Mouse (Mus musculus) megakaryocyte, embryonic 14.5 days (primary cell): ENCODE measurements at regions not wholly inside any gene's neighbourhood (a gene's known extent, or its start where the extent isn't known, plus 50 kb on each side); places are given as distances from the start of the nearest gene placed in this dataset.

Experiments used
- H3K27me3 ChIP-seq: replicated peaks from 2 replicates; pipeline ENCODE3; 2012; ENCODE audit warnings: inconsistent platforms
- H3K36me3 ChIP-seq: replicated peaks from 2 replicates; pipeline ENCODE3; 2012; ENCODE audit warnings: low read length, inconsistent platforms, mixed read lengths
- H3K4me1 ChIP-seq: 2 replicates; pipeline ENCODE4 v1.6.1; 2012; ENCODE audit warnings: inconsistent platforms
- H3K4me3 ChIP-seq: replicated peaks from 2 replicates; pipeline ENCODE3; 2012; ENCODE audit warnings: moderate library complexity, mild to moderate bottlenecking, inconsistent platforms
- H3K9me3 ChIP-seq: 2 replicates; pipeline ENCODE4 v1.6.1; 2012; ENCODE audit warnings: inconsistent platforms
- FLI1 ChIP-seq: IDR thresholded peaks from 2 replicates; pipeline ENCODE4 v1.6.1; 2012; ENCODE audit warnings: low read length, inconsistent platforms, mixed read lengths
- GATA1 ChIP-seq: IDR thresholded peaks from 3 replicates; pipeline ENCODE4 v1.6.1; 2012; ENCODE audit warnings: mixed read lengths, low read length, inconsistent platforms, borderline replicate concordance

DNA sequence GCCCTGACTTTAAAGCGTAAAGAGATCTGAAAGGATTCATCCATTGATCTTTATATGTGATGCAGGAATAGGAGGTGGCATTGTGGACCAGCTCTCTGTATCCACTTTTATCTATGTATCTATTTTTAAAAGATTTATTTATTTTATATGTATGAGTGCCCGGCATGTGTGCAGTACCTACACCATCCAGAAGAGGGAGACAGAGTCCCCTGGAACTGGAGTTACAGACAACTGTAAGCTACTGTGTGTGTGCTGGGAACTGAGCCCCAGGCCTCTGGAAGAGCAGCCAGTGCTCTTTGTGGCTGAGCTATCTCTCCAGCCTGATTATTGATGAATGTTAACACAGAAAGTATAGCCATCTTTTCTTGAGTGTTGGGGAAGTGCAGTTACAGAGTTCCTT lies 433.9 kb upstream of the Zfp507 start:
- TF ChIP-seq FLI1 (no peak), GATA1 (no peak)
- Histone ChIP-seq H3K9me3 (peaks cover 71% of the 10 kb centered on the region), H3K4me1 (no peaks in the 10 kb centered on the region), H3K27me3 (no peaks in the 10 kb centered on the region), H3K4me3 (no peak overlapping the region), H3K36me3 (no peaks in the 10 kb centered on the region)

DNA sequence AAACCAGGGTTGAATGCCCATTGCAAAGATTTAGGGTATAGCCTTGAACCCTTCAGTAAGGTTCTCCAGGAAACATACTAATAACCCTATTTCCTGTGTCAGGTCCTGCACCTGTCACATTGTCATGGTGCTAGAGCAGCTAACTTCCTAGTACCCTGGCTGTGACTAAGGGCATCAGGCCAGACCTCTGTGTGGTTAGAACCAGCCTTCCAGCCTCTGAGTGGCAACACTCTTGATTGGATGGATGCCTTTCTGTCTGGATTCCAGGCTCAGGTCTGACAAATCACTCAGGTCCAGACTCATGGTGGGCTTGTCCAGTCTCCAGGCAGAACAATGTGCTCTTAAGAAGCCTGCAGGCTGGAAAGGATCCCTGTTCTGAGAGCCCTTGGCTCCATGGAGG lies 426.2 kb upstream of the Zfp507 start:
- Histone ChIP-seq H3K9me3 (peaks cover 71% of the 10 kb centered on the region), H3K4me3 (no peak overlapping the region)

DNA sequence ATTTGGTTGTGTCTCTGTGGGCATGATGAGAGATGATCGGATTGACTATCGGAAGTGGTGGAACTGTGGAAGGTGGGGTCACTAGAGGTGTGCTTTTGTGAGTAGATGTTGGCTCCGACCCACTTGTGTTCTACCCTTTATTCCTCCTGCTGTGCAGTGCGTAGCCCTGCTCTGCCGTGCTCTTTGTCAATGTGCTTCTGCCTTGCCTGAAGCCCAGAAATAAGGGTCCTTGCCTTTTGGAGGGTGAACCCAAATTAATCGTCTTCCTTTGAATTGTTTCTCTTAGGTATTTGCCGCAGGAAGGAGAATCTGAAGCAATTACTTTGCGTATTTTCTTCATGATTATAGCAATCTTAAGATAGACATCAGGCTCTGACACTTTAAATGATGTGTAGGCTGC lies 421.6 kb upstream of the Zfp507 start:
- Histone ChIP-seq H3K4me3 (no peak overlapping the region), H3K4me1 (no peaks in the 10 kb centered on the region), H3K27me3 (no peaks in the 10 kb centered on the region), H3K9me3 (peaks cover 36% of the 10 kb centered on the region), H3K36me3 (no peaks in the 10 kb centered on the region)
- no peak for TF ChIP-seq GATA1
- no peak for TF ChIP-seq FLI1

More for the DNA sequence above, 426.2 kb upstream of the Zfp507 start:
- TF ChIP-seq GATA1 = no peak
- no peak for TF ChIP-seq FLI1
- Histone ChIP-seq H3K27me3 (no peaks in the 10 kb centered on the region), H3K36me3 (no peaks in the 10 kb centered on the region), H3K4me1 (no peaks in the 10 kb centered on the region)

DNA sequence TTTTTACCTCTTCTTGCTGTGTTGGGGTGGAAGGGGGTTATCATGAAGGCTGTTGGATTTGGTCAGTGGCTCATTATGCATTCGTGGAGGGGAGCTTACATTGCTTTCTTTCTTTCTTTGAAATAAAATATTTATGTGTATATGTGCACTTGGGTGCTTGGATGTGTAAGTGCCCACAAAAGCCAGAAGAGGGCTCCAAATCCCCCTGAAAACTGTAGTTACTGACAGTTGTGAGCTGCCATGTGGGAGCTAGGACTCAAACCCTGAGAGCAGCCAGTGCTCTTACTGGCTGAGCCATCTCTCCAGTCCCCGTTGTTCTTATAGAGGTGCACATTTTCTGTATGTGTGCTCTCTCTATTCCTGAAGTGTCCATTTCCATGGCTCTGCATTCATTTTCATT lies 415.6 kb upstream of the Zfp507 start:
- Histone ChIP-seq H3K27me3 (no peaks in the 10 kb centered on the region), H3K36me3 (no peaks in the 10 kb centered on the region), H3K4me1 (no peaks in the 10 kb centered on the region), H3K9me3 (peaks cover 6% of the 10 kb centered on the region; the same call in 1 of the 2 replicates), H3K4me3 (no peak overlapping the region)
- TF ChIP-seq FLI1 (no peak), GATA1 (no peak)

DNA sequence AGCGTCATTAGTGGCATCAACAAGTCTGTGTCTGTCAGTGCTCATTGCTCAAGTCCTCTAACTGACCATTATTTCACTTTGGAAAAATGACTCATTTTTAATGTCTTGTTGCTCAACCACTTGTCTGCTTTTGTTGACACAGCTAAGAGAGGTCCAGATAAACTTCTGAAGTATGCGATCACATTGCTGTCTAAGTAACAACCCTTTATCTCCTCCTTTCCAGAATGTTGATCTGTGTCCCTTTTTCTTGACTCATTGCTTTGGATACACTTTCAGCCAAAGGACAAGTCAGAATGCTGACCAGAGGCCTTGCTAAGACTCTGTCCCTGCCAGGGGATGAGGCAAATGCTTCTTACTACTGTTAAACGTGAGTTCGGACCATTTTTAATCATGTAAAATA lies 407.2 kb upstream of the Zfp507 start:
- TF ChIP-seq GATA1 (no peak), FLI1 (no peak)
- H3K9me3 ChIP-seq = peaks cover 23% of the 10 kb centered on the region

DNA sequence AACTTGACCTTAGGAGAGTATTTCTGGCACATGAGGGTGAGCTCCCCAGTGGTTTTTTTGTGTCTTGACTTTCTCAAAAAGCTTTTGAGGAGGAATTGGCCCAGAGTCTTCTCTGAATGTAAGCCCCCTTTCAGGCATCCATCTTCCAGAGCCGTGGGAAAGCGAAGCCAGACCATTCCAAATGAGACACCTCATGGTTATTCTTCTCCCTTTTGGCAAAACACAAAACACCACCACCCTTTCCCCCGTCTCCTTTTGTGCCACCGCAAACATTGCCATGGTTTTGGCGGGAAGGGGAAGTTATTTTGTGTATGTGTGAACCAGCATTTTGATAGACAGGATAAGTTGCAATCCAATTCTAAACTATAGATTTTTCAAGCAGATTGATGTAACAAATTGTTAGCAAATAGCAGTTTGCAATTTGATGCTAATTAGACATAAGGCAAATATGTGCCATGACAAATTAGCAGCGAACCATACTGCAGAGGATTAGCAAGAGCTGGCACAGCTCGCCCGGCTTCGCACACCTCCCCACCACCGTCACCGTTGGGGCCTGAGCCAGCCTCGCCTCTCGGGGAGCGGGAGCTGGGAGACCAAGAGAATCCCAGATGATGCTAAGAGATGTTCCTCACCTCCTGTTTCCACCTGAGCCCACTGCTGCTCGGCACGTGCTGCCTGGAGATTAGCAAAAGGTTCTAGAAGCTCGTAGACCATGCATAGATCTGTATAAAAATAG lies 404.9 kb upstream of the Zfp507 start:
- Histone ChIP-seq H3K27me3 (no peaks in the 10 kb centered on the region), H3K9me3 (peaks cover 26% of the 10 kb centered on the region), H3K36me3 (no peaks in the 10 kb centered on the region), H3K4me1 (no peaks in the 10 kb centered on the region), H3K4me3 (no peak overlapping the region)
- no peak for TF ChIP-seq GATA1
- TF ChIP-seq FLI1 = no peak

More for the DNA sequence above, 407.2 kb upstream of the Zfp507 start:
- H3K36me3 ChIP-seq = no peaks in the 10 kb centered on the region
- no peaks in the 10 kb centered on the region for H3K27me3 ChIP-seq
- H3K4me3 ChIP-seq = no peak overlapping the region
- H3K4me1 ChIP-seq = no peaks in the 10 kb centered on the region

DNA sequence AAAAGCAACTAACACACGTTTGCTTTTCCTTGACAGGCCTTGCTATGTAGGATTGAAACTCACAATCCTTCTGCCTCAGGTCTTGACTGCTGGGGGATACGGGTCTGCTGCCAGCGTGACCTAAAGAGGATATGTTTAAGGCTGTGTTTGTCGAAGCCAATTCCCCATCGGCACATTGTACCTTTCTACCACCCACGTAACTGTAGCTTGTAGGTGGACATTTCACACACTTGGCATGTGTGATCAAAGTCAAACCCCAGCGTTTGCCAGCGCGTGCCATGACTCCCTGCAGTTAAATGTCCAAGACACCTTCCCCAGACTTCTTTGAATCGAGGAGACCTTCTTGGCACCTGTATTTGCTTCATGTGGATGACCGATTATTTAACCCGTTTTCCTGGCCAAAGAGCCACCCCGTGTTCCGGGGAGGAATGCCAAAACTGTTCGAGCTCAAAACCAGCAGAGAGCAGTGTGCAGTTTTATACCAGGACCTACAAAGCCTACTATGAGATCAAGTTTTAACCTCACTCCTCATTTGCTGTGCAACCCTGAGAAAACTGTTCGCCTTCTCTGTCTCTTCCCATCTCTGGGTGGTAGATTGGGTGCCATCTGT lies 395.4 kb upstream of the Zfp507 start:
- TF ChIP-seq GATA1 (no peak), FLI1 (no peak)
- H3K4me1 ChIP-seq = no peaks in the 10 kb centered on the region
- no peak overlapping the region for H3K4me3 ChIP-seq
- H3K27me3 ChIP-seq = no peaks in the 10 kb centered on the region
- H3K9me3 ChIP-seq = peaks cover 46% of the 10 kb centered on the region
- no peaks in the 10 kb centered on the region for H3K36me3 ChIP-seq

DNA sequence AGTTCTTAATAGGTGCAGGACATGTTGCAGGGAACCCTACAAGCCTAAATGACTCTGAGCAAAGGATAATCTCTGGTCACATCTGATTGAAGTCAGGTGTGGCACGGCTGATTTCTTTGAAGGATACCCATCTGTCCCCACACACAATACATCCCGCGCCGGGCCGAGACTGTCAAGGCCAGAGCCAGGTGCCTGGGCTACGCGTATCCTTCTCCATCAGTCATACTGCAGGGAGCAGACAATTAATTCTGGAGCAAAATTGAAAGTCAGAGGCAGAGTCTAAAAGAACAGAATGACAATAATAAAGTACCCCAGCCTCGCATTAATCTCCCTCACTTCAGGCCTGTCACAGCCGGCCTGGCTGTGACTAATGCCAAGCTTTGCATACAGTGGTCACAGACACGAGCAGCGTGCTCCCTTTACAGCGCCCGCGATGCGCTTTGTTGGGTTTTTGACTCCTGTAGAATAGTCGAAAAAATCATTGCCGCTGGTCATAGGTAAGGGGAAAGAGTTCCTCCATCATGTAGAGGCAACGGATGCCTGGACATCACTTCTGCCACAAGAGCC lies 393.4 kb upstream of the Zfp507 start:
- no peaks in the 10 kb centered on the region for H3K4me1 ChIP-seq
- no peaks in the 10 kb centered on the region for H3K27me3 ChIP-seq
- H3K36me3 ChIP-seq = no peaks in the 10 kb centered on the region
- H3K4me3 ChIP-seq = no peak overlapping the region
- peaks cover 50% of the 10 kb centered on the region for H3K9me3 ChIP-seq
- TF ChIP-seq GATA1 (no peak), FLI1 (no peak)

DNA sequence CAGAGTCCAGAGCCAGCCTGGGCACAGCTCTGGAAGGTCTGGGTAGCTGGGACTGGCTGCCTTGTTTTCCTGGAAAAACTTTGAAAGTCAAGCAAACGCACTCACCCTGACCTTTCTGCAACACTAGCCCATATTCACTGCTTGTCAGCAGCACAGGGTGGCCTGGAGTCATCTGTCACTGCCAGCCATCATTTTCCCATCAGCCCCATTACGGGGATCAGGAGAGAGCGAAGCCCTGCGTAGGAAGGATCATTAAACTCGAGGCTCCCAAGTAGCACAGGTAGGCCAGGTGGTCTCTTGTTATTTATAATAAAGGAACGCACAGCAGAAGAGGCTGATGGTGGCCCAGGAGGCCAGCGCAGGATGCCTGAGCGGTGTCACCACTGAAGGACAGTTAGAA lies 389.8 kb upstream of the Zfp507 start:
- no peaks in the 10 kb centered on the region for H3K27me3 ChIP-seq
- TF ChIP-seq GATA1 (no peak), FLI1 (no peak)
- no peak overlapping the region for H3K4me3 ChIP-seq
- H3K4me1 ChIP-seq = no peaks in the 10 kb centered on the region
- H3K9me3 ChIP-seq = peaks cover 32% of the 10 kb centered on the region
- no peaks in the 10 kb centered on the region for H3K36me3 ChIP-seq

DNA sequence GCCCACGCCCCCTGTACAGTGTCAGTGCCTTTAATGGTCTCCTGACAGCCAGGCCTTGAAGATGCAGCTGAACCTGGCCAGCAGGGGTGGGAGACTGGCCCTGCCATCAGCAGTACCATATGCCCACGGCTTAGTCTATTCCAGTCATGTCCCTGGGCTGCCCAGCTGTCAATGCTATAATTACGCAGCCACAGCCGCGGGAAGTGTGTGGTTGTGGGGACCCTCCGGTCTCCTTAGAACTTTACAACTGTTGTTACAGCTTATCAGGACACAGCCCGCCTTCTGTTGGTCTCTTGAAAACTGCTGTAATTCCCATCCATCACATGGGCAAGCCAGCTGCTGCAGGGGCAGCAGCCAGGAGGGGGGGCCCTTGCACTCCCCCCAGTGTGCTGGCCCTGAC lies 375.1 kb upstream of the Zfp507 start:
- Histone ChIP-seq H3K4me1 (no peaks in the 10 kb centered on the region), H3K27me3 (no peaks in the 10 kb centered on the region), H3K4me3 (no peak overlapping the region), H3K36me3 (no peaks in the 10 kb centered on the region), H3K9me3 (peaks cover 50% of the 10 kb centered on the region)
- TF ChIP-seq GATA1 (no peak), FLI1 (no peak)
